Mouse (Mus musculus) limb, embryonic 14.5 days (tissue): Measurements from ENCODE around the gene Erbb3. TPM values are rescaled to one million over a fixed set of nuclear protein-coding genes. Genes with fewer than 3 reads are reported as not detected.

Source experiments
- ATAC-seq: fragments of 200-750 bp; cut with Nextera tagmentation; 2 replicates; pipeline ENCODE4 v1.8.0; 2017; ENCODE audit warnings: low read depth, moderate number of reproducible peaks, moderate TSS enrichment; ENCODE audit not compliant: low FRiP score
- DNase-seq: peaks from one replicate; pipeline ENCODE4 v3.0.0-alpha.2; 2015; ENCODE audit warnings: low spot score
- H3K27ac ChIP-seq: fragments of 300-500 bp; sonication (generic); replicated peaks from 2 replicates; pipeline ENCODE4 v1.5.1; 2014; ENCODE audit warnings: low read depth, mild to moderate bottlenecking, low read length, moderate library complexity, mixed read lengths
- H3K27me3 ChIP-seq: fragments of 300-500 bp; sonication (generic); 2 replicates; pipeline ENCODE4 v1.6.1; 2014; ENCODE audit warnings: low read length, mixed read lengths; ENCODE audit not compliant: control insufficient read depth, insufficient read depth
- H3K36me3 ChIP-seq: fragments of 300-500 bp; sonication (generic); 2 replicates; pipeline ENCODE4 v1.6.1; 2014; ENCODE audit warnings: mild to moderate bottlenecking, low read length, moderate library complexity, mixed read lengths; ENCODE audit not compliant: control insufficient read depth, insufficient read depth
- H3K4me1 ChIP-seq: fragments of 300-500 bp; sonication (generic); 2 replicates; pipeline ENCODE4 v1.6.1; 2014; ENCODE audit warnings: antibody characterized with exemption, low read length, mixed read lengths; ENCODE audit not compliant: control insufficient read depth, insufficient read depth
- H3K4me2 ChIP-seq: fragments of 300-500 bp; sonication (generic); replicated peaks from 2 replicates; pipeline ENCODE4 v1.6.1; 2014; ENCODE audit warnings: low read depth, mild to moderate bottlenecking, low read length, moderate library complexity; ENCODE audit not compliant: severe bottlenecking
- H3K4me3 ChIP-seq: fragments of 300-500 bp; sonication (generic); replicated peaks from 2 replicates; pipeline ENCODE4 v1.5.1; 2014; ENCODE audit warnings: low read length
- H3K9ac ChIP-seq: fragments of 300-500 bp; sonication (generic); 2 replicates; pipeline ENCODE4 v1.6.1; 2014; ENCODE audit warnings: mild to moderate bottlenecking, low read depth, low read length, moderate library complexity; ENCODE audit not compliant: severe bottlenecking
- H3K9me3 ChIP-seq: fragments of 300-500 bp; sonication (generic); 2 replicates; pipeline ENCODE4 v1.6.1; 2016; ENCODE audit warnings: low read length; ENCODE audit not compliant: control insufficient read depth
- POLR2A ChIP-seq: fragments of 200-500 bp; IDR thresholded peaks from 2 replicates; pipeline ENCODE4 v1.8.0; 2012; ENCODE audit warnings: inconsistent platforms, mild to moderate bottlenecking, moderate library complexity, borderline replicate concordance; ENCODE audit not compliant: insufficient read depth, insufficient read length; ENCODE audit errors: extremely low read depth
- WGBS: fragments of 180-500 bp; shearing (Covaris S2); extraction: QIAGEN DNeasy Blood & Tissue Kit; methylation state at CpG from one replicate; pipeline ENCODE4 v1.1.7; 2014; 5-methylcytosine and 5-hydroxymethylcytosine counted together
- polyA plus RNA-seq, 2 experiments: library from polyadenylated mRNA; depleted of rRNA in 1 of 2; stranded (reverse) in 1 of 2; unstranded in 1 of 2; fragments of >200 nt; fragmentation: Nextera tagmentation in 1 of 2; extraction: Ambion mirVana in 1 of 2; gene quantifications; 2 replicates each; pipeline versions ENCODE4 v1.2.1 to v1.2.3; 2012 to 2014

The Erbb3 gene
- polyA plus RNA-seq, 2 experiments: 18.2 to 21.1 TPM

DNA sequence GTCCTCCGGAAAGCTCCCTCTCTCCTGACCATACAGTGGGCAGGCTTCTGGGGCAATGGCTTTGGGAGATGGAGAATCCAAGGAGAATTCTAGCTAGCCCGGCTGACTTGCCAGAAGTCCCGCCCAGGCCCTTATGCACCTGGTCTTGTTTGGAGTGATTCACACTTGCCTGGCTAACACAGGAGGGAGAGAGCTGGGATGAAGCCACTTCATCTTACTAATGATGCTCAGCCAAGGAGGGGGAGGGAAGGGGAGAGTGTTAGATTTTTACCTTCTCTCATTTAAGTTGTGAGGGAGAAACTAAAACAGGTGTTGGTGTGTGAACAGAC lies 43.9 kb downstream of the Erbb3 start:
- Histone ChIP-seq H3K4me1 (peaks cover 6% of the 10 kb centered on the region; the same call in 1 of the 2 replicates), H3K4me2 (no peak overlapping the region), H3K27ac (no peak overlapping the region), H3K9me3 (no peaks in the 10 kb centered on the region), H3K4me3 (no peak overlapping the region), H3K36me3 (peaks cover 40% of the 10 kb centered on the region), H3K27me3 (no peaks in the 10 kb centered on the region), H3K9ac (no peak overlapping the region)
- no peak for DNase-seq
- no peak for TF ChIP-seq POLR2A
- WGBS: 88% methylated on average over 3 of the region's 3 CpGs
- no peak for ATAC-seq

DNA sequence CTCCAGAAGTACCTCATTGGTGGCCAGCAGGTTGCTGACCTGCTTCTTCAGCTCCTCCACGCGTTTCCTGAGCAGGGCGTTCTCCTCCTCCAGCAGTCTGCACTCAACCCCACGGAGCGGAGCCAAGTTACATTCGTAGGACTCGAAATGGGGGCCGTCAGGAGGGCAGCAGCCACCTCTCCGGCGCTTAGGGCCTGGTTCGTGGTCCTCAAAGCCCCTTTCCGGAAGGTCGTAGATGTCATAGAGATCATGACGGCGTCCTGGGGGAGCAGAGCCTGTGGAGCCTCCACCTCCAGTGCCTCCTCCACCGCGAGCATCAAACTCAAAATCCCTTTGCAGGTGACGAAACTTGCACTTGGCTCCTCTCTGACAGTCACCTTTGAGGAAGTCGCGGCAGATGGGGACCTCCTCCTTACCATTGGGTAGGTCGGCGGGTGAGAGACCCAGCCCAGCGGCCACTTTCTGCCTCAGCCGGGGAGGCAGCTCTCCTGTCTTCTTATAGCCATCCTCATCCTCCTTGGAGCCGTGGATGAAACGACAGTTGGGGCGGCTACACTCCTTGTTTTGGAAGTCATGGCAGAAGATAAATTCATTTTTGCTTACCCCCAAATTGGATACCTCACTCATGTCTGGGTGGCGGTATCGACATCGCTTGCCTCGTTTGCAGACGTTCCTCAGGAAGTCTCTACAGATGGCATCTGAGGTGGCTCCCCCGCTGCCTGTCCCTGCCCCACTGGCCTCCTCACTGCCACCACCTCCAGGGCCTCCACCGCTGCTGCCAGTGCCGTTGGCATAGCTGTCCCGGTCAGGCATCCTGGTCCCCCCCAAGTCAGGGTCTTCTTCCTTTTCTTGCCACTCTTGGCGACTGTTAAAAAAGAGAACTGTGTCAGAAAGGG lies 44.5 kb downstream of the Erbb3 start:
- Histone ChIP-seq H3K4me2 (no peak overlapping the region), H3K36me3 (peaks cover 40% of the 10 kb centered on the region), H3K9ac (no peak overlapping the region), H3K4me3 (no peak overlapping the region), H3K27me3 (no peaks in the 10 kb centered on the region), H3K27ac (no peak overlapping the region), H3K9me3 (no peaks in the 10 kb centered on the region), H3K4me1 (peaks cover 6% of the 10 kb centered on the region; the same call in 1 of the 2 replicates)
- DNase-seq: no peak
- no peak for TF ChIP-seq POLR2A
- WGBS: 93% methylated on average over 37 of the region's 37 CpGs
- no peak for ATAC-seq

DNA sequence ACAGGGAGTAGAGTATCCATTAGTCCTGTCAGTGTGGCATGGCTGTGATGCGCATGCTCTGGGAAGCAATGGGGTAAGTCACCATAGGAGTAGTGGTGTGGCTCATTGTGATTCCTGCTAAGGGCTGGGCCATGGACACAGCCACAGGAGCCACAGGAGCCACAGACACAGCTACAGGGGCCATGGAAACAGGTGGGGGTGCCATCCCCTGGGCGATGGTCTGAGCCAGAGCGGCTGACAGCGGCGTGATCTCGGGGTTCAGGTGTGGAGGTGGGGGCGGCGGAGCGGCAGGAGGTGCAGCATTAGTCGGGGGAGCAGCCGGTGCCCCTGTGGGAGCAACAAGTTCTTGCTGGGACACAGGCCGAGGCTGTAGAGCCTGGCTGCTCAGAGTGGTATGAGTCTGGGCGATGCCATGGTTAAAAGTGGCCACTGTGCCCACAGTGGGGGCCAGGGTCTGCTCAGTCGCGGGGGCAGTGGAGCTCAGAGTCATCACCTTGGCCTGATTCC lies 45.2 kb downstream of the Erbb3 start:
- Histone ChIP-seq H3K36me3 (peaks cover 40% of the 10 kb centered on the region), H3K9ac (no peak overlapping the region), H3K27me3 (no peaks in the 10 kb centered on the region), H3K4me2 (no peak overlapping the region), H3K4me3 (no peak overlapping the region), H3K4me1 (peaks cover 6% of the 10 kb centered on the region; the same call in 1 of the 2 replicates), H3K9me3 (no peaks in the 10 kb centered on the region), H3K27ac (no peak overlapping the region)
- WGBS: 95% methylated on average over 15 of the region's 15 CpGs
- ATAC-seq (no peak), DNase-seq (no peak)
- TF ChIP-seq POLR2A: no peak

DNA sequence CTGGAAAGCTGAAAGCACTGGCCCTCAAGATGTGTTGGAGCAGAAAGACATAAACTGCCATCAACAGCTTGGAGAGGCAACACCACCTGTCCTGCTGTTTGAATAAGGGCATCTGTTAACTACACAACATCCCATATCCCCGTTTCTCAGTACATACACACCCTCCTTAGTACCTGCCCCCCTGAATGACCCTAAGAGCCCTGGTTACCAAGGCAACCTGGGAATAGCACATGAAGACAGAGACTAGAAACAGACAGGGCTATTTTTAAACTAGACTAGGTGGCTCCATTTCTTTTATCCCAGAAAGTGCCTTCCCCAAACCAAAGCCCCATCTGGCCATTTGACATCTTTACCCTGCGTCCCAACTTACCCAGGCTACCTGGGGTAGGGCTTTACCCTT lies 46.4 kb downstream of the Erbb3 start:
- H3K27ac ChIP-seq: no peak overlapping the region
- no peak for DNase-seq
- H3K36me3 ChIP-seq: peaks cover 40% of the 10 kb centered on the region
- H3K4me2 ChIP-seq: no peak overlapping the region
- no peak overlapping the region for H3K4me3 ChIP-seq
- no peaks in the 10 kb centered on the region for H3K27me3 ChIP-seq
- no peak for TF ChIP-seq POLR2A
- H3K9me3 ChIP-seq: no peaks in the 10 kb centered on the region
- WGBS: 78% methylated on average over 2 of the region's 2 CpGs
- peaks cover 6% of the 10 kb centered on the region; the same call in 1 of the 2 replicates for H3K4me1 ChIP-seq
- no peak for ATAC-seq
- no peak overlapping the region for H3K9ac ChIP-seq

DNA sequence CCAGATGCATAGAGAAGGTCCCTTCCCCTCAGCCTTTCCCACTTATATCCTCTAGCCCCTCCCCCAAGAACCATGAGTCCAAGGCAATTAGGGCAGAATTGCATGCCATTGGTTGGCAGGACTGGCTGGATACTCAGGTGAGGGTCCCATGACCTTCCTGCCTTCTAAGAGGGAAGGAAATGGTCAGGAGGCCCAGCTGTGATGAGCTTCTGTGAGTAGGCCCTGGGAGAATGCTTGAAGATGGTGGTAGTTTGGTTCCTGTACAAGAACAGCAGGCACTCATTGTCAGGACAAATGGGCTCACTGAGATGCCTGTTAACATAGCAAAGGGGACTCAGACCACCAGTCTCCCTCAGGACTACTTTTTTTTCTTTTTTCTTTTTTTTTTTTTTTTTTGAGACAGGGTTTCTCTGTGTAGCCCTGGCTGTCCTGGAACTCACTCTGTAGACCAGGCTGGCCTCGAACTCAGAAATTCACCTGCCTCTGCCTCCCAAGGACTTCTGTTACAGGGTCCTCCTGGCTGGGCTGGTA lies 51.0 kb downstream of the Erbb3 start:
- Histone ChIP-seq H3K27ac (no peak overlapping the region), H3K4me3 (no peak overlapping the region), H3K36me3 (peaks cover 18% of the 10 kb centered on the region), H3K9me3 (no peaks in the 10 kb centered on the region), H3K4me2 (no peak overlapping the region), H3K4me1 (0 out of 2 replicates have a peak, but pooled peaks cover 3% of the 10 kb centered on the region), H3K9ac (no peak overlapping the region), H3K27me3 (no peaks in the 10 kb centered on the region)
- ATAC-seq (no peak), DNase-seq (no peak)
- no peak for TF ChIP-seq POLR2A
- 93% methylated on average over 1 of the region's 1 CpGs for WGBS
